Mouse (Mus musculus) lung, embryonic 15.5 days (tissue): Measurements from ENCODE around the gene Hlx. TPM values are rescaled to one million over a fixed set of nuclear protein-coding genes. Genes with fewer than 3 reads are reported as not detected.

Experiments used
- ATAC-seq: fragments of 200-750 bp; cut with Nextera tagmentation; 2 replicates; pipeline ENCODE4 v1.8.0; 2017; ENCODE audit warnings: moderate number of reproducible peaks, borderline replicate concordance; ENCODE audit not compliant: low FRiP score, low TSS enrichment; ENCODE audit errors: extremely low read depth
- H3K27ac ChIP-seq: fragments of 300-500 bp; sonication (generic); 2 replicates; pipeline ENCODE4 v1.5.1; 2015; ENCODE audit warnings: moderate library complexity, mild to moderate bottlenecking, inconsistent platforms
- H3K27me3 ChIP-seq: fragments of 300-500 bp; sonication (generic); 2 replicates; pipeline ENCODE4 v1.6.1; 2015; ENCODE audit warnings: inconsistent platforms
- H3K36me3 ChIP-seq: fragments of 300-500 bp; sonication (generic); 2 replicates; pipeline ENCODE4 v1.6.1; 2015; ENCODE audit warnings: inconsistent platforms
- H3K4me1 ChIP-seq: fragments of 300-500 bp; sonication (generic); 2 replicates; pipeline ENCODE4 v1.6.1; 2015; ENCODE audit warnings: inconsistent platforms
- H3K4me2 ChIP-seq: fragments of 300-500 bp; sonication (generic); 2 replicates; pipeline ENCODE4 v1.6.1; 2015; ENCODE audit warnings: inconsistent platforms, mild to moderate bottlenecking, moderate library complexity
- H3K4me3 ChIP-seq: fragments of 300-500 bp; sonication (generic); 2 replicates; pipeline ENCODE4 v1.5.1; 2015; ENCODE audit warnings: mild to moderate bottlenecking, inconsistent platforms
- H3K9ac ChIP-seq: fragments of 300-500 bp; sonication (generic); 2 replicates; pipeline ENCODE4 v1.6.1; 2015; ENCODE audit warnings: inconsistent platforms
- H3K9me3 ChIP-seq: fragments of 300-500 bp; sonication (generic); 2 replicates; pipeline ENCODE4 v1.6.1; 2016; ENCODE audit warnings: inconsistent platforms
- WGBS: fragments of 180-500 bp; shearing (Covaris S2); methylation state at CpG from one replicate; pipeline ENCODE4 v1.1.7; 2015; 5-methylcytosine and 5-hydroxymethylcytosine counted together
- polyA plus RNA-seq: library from polyadenylated mRNA; unstranded; fragments of >200 nt; fragmentation: Nextera tagmentation; extraction: Ambion mirVana; gene quantifications from 2 replicates; pipeline ENCODE4 v1.2.1, GENCODE M21; 2015

Gene Hlx
- polyA plus RNA-seq, 1 experiment from 2014 or later = 34.1 TPM

GRCm38 (mm10) chr1:184720162-184721025 lies 12.0 kb downstream of the Hlx start:
- H3K9ac ChIP-seq = no peak overlapping the region
- H3K4me1 ChIP-seq = peaks cover 6% of the 10 kb centered on the region
- no peak overlapping the region for H3K4me3 ChIP-seq
- no peak overlapping the region for H3K27ac ChIP-seq
- H3K9me3 ChIP-seq = no peaks in the 10 kb centered on the region
- H3K27me3 ChIP-seq = peaks cover 100% of the 10 kb centered on the region
- 9% methylated on average over 26 of the region's 26 CpGs for WGBS
- H3K36me3 ChIP-seq = no peaks in the 10 kb centered on the region
- H3K4me2 ChIP-seq = peak overlapping the region; percentile 13; the same call in 1 of the 2 replicates
- no peak for ATAC-seq

- no peaks in the 10 kb centered on the region for H3K36me3 ChIP-seq
- H3K27ac ChIP-seq = no peak overlapping the region
- H3K9me3 ChIP-seq = no peaks in the 10 kb centered on the region
- peak overlapping the region; percentile 56 for H3K4me2 ChIP-seq
- H3K4me1 ChIP-seq = peaks cover 6% of the 10 kb centered on the region
- peak overlapping the region; percentile 28 for H3K4me3 ChIP-seq
- H3K27me3 ChIP-seq = peaks cover 100% of the 10 kb centered on the region
- H3K9ac ChIP-seq = no peak overlapping the region
- WGBS = 7% methylated on average over 41 of the region's 41 CpGs
- no peak for ATAC-seq
Measured at GRCm38 (mm10) chr1:184718261-184719120, 13.9 kb downstream of the Hlx start.

- Histone ChIP-seq H3K36me3 (no peaks in the 10 kb centered on the region), H3K4me3 (no peak overlapping the region)
Measured at GRCm38 (mm10) chr1:184717691-184718200, 14.7 kb downstream of the Hlx start.

GRCm38 (mm10) chr1:184717016-184717568 lies 15.3 kb downstream of the Hlx start:
- no peak for ATAC-seq
- H3K36me3 ChIP-seq = no peaks in the 10 kb centered on the region
- no peak overlapping the region for H3K4me3 ChIP-seq
- H3K4me2 ChIP-seq = no peak overlapping the region
- WGBS = 11% methylated on average over 18 of the region's 18 CpGs
- no peak overlapping the region for H3K9ac ChIP-seq
- no peak overlapping the region for H3K27ac ChIP-seq
- H3K4me1 ChIP-seq = peaks cover 6% of the 10 kb centered on the region
- no peaks in the 10 kb centered on the region for H3K9me3 ChIP-seq
- H3K27me3 ChIP-seq = peaks cover 88% of the 10 kb centered on the region

More at GRCm38 (mm10) chr1:184717691-184718200, 14.7 kb downstream of the Hlx start:
- H3K9me3 ChIP-seq = no peaks in the 10 kb centered on the region
- peaks cover 95% of the 10 kb centered on the region for H3K27me3 ChIP-seq
- no peak overlapping the region for H3K9ac ChIP-seq
- no peak overlapping the region for H3K4me2 ChIP-seq
- ATAC-seq = no peak
- 18% methylated on average over 12 of the region's 12 CpGs for WGBS
- no peak overlapping the region for H3K27ac ChIP-seq
- H3K4me1 ChIP-seq = peaks cover 6% of the 10 kb centered on the region

- no peak for ATAC-seq
- H3K4me3 ChIP-seq = no peak overlapping the region
- H3K36me3 ChIP-seq = no peaks in the 10 kb centered on the region
- no peak overlapping the region for H3K27ac ChIP-seq
- H3K4me1 ChIP-seq = peaks cover 6% of the 10 kb centered on the region
- H3K27me3 ChIP-seq = peaks cover 78% of the 10 kb centered on the region
- no peak overlapping the region for H3K4me2 ChIP-seq
- 22% methylated on average over 6 of the region's 6 CpGs for WGBS
- no peaks in the 10 kb centered on the region for H3K9me3 ChIP-seq
- H3K9ac ChIP-seq = no peak overlapping the region
Measured at GRCm38 (mm10) chr1:184716117-184716516, 16.3 kb downstream of the Hlx start.

- no peak for ATAC-seq
- H3K27ac ChIP-seq = no peak overlapping the region
- peaks cover 74% of the 10 kb centered on the region for H3K27me3 ChIP-seq
- H3K9me3 ChIP-seq = no peaks in the 10 kb centered on the region
- H3K9ac ChIP-seq = no peak overlapping the region
- 37% methylated on average over 6 of the region's 6 CpGs for WGBS
- H3K36me3 ChIP-seq = no peaks in the 10 kb centered on the region
- no peak overlapping the region for H3K4me3 ChIP-seq
- no peak overlapping the region for H3K4me2 ChIP-seq
- H3K4me1 ChIP-seq = peaks cover 6% of the 10 kb centered on the region
Measured at GRCm38 (mm10) chr1:184715693-184716092, 16.7 kb downstream of the Hlx start.

GRCm38 (mm10) chr1:184714515-184714914 lies 17.9 kb downstream of the Hlx start:
- H3K9me3 ChIP-seq = no peaks in the 10 kb centered on the region
- H3K4me3 ChIP-seq = no peak overlapping the region
- no peak overlapping the region for H3K27ac ChIP-seq
- 37% methylated on average over 3 of the region's 3 CpGs for WGBS
- no peak for ATAC-seq
- H3K4me1 ChIP-seq = peaks cover 6% of the 10 kb centered on the region
- H3K4me2 ChIP-seq = no peak overlapping the region
- H3K36me3 ChIP-seq = no peaks in the 10 kb centered on the region
- H3K27me3 ChIP-seq = peaks cover 62% of the 10 kb centered on the region
- H3K9ac ChIP-seq = no peak overlapping the region

GRCm38 (mm10) chr1:184713716-184714115 lies 18.7 kb downstream of the Hlx start:
- no peak for ATAC-seq
- H3K4me1 ChIP-seq = peaks cover 6% of the 10 kb centered on the region
- 67% methylated on average over 5 of the region's 5 CpGs for WGBS
- no peak overlapping the region for H3K4me3 ChIP-seq
- peaks cover 58% of the 10 kb centered on the region for H3K27me3 ChIP-seq
- H3K36me3 ChIP-seq = no peaks in the 10 kb centered on the region
- no peaks in the 10 kb centered on the region for H3K9me3 ChIP-seq
- no peak overlapping the region for H3K9ac ChIP-seq
- H3K27ac ChIP-seq = no peak overlapping the region
- H3K4me2 ChIP-seq = no peak overlapping the region

- Histone ChIP-seq H3K4me3 (no peak overlapping the region), H3K4me2 (no peak overlapping the region), H3K9ac (no peak overlapping the region), H3K4me1 (no peaks in the 10 kb centered on the region), H3K9me3 (no peaks in the 10 kb centered on the region), H3K27ac (no peak overlapping the region), H3K27me3 (peaks cover 23% of the 10 kb centered on the region; the same call in 1 of the 2 replicates), H3K36me3 (no peaks in the 10 kb centered on the region)
- 64% methylated on average over 4 of the region's 4 CpGs for WGBS
- ATAC-seq = no peak
Measured at GRCm38 (mm10) chr1:184707532-184708248, 24.7 kb downstream of the Hlx start.

GRCm38 (mm10) chr1:184704901-184705300 lies 27.5 kb downstream of the Hlx start:
- H3K27ac ChIP-seq = no peak overlapping the region
- H3K36me3 ChIP-seq = no peaks in the 10 kb centered on the region
- no peak overlapping the region for H3K4me3 ChIP-seq
- no peak overlapping the region for H3K4me2 ChIP-seq
- no peak overlapping the region for H3K9ac ChIP-seq
- H3K4me1 ChIP-seq = no peaks in the 10 kb centered on the region
- H3K27me3 ChIP-seq = peaks cover 23% of the 10 kb centered on the region; the same call in 1 of the 2 replicates
- no peaks in the 10 kb centered on the region for H3K9me3 ChIP-seq
- WGBS = 48% methylated on average over 3 of the region's 3 CpGs
- ATAC-seq = no peak

- 80% methylated on average over 1 of the region's 1 CpGs for WGBS
- ATAC-seq = no peak
- no peak overlapping the region for H3K27ac ChIP-seq
Measured at GRCm38 (mm10) chr1:184699295-184699694, 33.1 kb downstream of the Hlx start.

More at GRCm38 (mm10) chr1:184699295-184699694, 33.1 kb downstream of the Hlx start:
- Histone ChIP-seq H3K36me3 (no peaks in the 10 kb centered on the region), H3K4me2 (no peak overlapping the region), H3K27me3 (no peaks in the 10 kb centered on the region), H3K9me3 (no peaks in the 10 kb centered on the region), H3K4me3 (no peak overlapping the region), H3K4me1 (no peaks in the 10 kb centered on the region), H3K9ac (no peak overlapping the region)
